Mouse (Mus musculus) kidney, postnatal 10 days (tissue): Measurements from ENCODE around the gene Baiap2l1.
A peak's percentile ranks its signal among the peaks of the same experiment; 100 is the strongest.

Experiments used
- DNase-seq: peaks from one replicate; pipeline ENCODE4 v3.0.0; 2021; ENCODE audit warnings: mixed read lengths

Gene Baiap2l1

GRCm38 (mm10) chr5:144283551-144284031 is 74.3 kb downstream of the Baiap2l1 start:
- DNase-seq, result no peak

DNA sequence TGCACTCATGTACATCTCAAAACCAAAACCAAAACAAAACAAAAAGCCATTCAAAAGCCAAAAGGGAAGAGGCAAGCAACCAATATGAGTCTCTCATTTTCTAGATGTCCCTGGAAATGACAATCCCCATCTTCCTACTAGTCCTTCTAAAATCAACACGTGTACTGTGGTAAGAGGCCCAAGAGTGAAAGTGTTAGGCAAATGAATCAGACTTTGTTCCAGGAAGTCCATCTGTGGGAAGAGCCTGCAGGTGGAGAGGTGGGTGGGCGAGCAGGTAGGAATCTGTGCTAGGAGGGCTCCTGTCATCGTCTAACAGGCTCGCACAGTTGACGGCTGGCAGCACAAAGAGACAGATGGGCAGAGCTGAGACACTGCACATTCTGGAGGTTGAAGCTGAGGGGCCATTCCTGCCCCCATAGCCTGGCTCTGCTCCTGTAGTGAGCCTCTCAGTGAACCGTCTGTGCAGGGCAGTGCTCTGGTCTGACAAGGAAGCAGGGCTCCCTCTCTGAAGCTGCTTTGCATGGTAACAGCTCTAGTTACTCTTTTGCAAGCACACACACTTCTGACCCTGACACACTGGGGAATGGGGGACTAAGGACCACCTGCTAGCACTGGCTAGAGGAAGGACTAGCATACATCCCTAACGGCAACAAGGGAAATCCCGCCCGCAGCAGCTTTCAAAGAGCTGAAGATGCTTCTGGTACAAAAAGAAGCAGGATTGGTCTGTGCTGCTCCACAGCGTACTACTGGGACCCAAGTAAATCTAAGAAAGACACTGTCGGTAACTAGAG is 75.2 kb downstream of the Baiap2l1 start:
- no peak for DNase-seq

GRCm38 (mm10) chr5:144279926-144280325 is 78.0 kb downstream of the Baiap2l1 start:
- no peak for DNase-seq

DNA sequence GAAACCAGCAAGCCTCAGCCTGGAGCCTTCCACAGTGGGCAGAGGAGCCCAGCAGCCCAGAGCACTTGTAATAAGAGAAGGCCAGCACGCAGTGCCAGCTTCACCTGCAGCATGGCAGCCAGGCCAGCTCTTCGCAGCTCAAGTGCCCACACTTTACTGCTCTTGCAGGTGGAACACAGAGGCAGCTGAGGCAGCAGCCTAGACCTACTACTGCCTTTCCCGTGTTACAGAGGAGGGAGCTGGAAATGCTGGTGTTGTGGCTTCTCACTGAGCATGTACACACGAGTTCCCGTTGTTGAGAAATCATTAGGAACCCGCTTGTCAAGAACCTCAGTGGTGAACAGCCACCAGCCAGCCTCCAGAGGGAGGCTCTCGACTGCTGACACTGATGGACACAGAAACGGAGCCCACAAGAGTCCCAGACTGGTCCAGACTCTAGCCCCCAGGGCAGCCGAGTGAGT is 78.8 kb downstream of the Baiap2l1 start:
- DNase-seq, result no peak

DNA sequence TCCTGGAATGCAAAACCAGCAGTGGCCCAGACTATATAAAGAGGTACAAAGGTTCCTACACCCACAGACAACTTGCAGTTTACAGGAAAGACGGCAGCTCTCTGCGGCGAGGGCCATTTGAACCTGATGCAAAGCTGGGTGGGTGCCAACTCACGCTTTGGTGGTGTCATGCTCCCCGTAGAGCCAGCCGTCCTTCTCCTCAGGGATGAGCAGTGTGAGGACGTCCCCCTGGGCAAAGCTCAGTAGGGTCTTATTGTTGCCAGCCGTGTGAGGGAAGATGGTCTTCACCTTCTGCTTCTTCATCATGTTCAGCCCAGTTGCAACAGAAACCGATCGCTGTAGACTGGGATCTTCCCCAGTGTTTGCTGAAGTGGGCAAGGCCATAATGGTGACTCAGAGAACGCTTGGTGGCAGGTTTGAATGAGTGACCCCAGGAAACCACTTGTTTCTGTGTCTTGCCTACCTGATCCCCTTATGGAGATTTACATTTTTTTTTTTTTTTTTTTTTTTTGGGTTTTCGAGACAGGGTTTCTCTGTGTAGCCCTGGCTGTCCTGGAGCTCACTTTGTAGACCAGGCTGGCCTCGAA is 79.4 kb downstream of the Baiap2l1 start:
- DNase-seq, result no peak

GRCm38 (mm10) chr5:144276898-144277630 is 80.8 kb downstream of the Baiap2l1 start:
- no peak for DNase-seq

GRCm38 (mm10) chr5:144274904-144275303 is 83.0 kb downstream of the Baiap2l1 start:
- DNase-seq, result peak; percentile 43

- no peak for DNase-seq
Measured at GRCm38 (mm10) chr5:144271772-144272171, 86.1 kb downstream of the Baiap2l1 start.

- DNase-seq, result no peak
Measured at GRCm38 (mm10) chr5:144271118-144271517, 86.8 kb downstream of the Baiap2l1 start.

GRCm38 (mm10) chr5:144270420-144270819 is 87.5 kb downstream of the Baiap2l1 start:
- no peak for DNase-seq

GRCm38 (mm10) chr5:144269926-144270325 is 88.0 kb downstream of the Baiap2l1 start:
- no peak for DNase-seq

DNA sequence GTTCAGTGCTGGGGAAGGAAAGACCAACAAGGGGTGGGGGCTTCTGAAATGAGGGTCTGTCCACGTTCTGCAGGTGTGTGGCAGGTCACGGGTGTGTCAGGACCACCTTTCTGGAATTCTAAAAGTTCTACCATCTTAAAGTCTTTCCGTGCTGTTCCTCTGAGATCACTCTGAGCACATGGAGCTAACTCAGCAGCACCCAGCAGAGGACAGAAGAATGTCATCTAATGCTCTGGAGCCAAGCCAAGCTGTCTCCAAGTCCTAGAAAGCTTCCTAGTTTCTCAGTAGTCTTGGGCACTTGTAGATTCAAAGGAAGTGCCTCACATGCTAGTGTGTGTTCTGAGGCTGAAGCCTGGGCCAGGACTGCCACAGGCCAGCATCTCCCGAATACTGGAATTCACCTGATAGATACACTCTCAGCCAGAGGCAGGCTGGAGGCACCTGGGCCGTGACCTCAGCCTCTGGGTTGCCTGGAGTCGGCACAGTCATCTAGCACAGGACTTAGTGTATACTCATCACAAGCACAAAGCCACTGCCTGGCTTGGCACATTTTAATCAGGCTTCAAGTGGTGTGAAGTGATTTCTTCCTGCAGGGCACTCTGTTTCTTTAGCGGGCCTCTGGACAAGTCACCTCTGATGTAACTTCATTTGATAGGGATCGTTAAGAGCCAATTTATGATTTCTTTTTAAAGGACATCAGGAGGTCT is 90.2 kb downstream of the Baiap2l1 start:
- DNase-seq, result peak; percentile 84

DNA sequence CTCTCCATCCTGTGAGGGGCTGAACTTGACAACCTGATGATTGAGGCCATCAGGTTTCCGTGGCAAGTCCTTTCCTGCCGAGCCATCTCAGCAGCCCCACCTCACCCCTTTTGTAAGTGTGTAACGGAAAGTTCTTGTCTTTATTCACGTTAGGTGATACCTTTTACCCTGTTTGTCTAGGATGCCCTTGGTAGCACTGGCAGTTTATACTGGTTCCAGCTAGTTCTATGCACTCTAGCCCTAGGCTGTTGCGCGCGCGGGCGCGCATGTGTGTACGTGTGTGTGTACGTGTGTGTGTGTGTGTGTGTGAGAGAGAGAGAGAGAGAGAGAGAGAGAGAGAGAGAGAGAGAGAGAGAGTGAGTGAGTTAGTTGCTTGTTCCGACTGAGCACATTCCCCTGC is 94.4 kb downstream of the Baiap2l1 start:
- no peak for DNase-seq

- no peak for DNase-seq
Measured at GRCm38 (mm10) chr5:144263082-144263481, 94.8 kb downstream of the Baiap2l1 start.

- DNase-seq, result no peak
Measured at GRCm38 (mm10) chr5:144261829-144262228, 96.1 kb downstream of the Baiap2l1 start.

GRCm38 (mm10) chr5:144261309-144261708 is 96.6 kb downstream of the Baiap2l1 start:
- no peak for DNase-seq

GRCm38 (mm10) chr5:144260464-144260863 is 97.4 kb downstream of the Baiap2l1 start:
- DNase-seq, result no peak

GRCm38 (mm10) chr5:144259228-144259627 is 98.7 kb downstream of the Baiap2l1 start:
- no peak for DNase-seq

DNA sequence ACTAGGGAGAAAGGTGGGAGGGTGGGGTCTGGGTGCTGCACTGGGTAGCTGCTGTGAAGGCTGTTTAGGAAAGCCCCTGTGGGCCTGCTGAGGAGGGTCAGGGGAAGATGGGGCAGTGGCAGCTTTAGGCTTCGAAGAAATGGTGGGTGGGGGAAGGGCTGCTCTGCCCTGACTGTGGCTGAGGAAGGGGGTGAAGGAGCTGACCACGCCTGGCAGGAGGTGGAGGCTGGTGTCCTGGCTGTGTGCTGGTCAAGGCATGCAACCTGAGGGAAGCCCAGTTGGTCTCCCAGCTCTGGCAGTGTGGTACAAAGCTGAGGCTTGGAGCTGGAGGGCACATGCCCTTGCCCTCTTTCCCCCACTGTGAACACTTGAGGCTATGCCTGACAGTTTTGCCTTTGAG is 99.2 kb downstream of the Baiap2l1 start:
- DNase-seq, result peak; percentile 54

DNA sequence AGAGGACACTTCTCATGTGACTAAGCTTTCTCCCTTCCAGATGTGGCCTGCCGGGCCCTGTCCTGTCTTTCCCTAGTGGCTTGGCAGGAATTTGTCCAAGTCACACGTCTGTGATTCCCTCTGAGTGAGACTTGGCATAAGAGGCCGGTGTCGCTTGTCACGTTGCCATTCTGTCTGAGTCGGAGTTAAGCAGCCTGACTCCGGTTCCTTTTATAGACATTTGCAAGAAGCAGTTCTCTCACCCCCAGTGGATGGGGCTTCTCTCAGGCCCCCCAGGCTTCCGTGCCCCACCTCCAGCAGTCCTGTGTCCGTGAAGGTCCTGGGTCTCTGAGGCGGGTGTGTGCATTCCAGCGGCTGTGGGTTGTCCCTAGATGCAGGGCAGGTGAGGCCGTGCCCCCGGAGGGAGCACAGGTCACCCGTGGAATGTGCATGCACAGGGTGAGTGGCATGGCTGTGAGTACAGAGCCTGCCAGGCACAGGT is 99.7 kb downstream of the Baiap2l1 start:
- DNase-seq, result peak; percentile 69

GRCm38 (mm10) chr5:144257451-144258110 is 100.3 kb downstream of the Baiap2l1 start:
- peak; percentile 39 for DNase-seq

GRCm38 (mm10) chr5:144256888-144257287 is 101.0 kb downstream of the Baiap2l1 start:
- no peak for DNase-seq
